Mouse (Mus musculus): ENCODE data around the gene 1700009N14Rik. TPM values are rescaled to one million over a fixed set of nuclear protein-coding genes. Genes with fewer than 3 reads are reported as not detected.

1700009N14Rik gene
- total RNA-seq (2022) = not detected

GRCm38 (mm10) chr4:39450069-39450468, at the start of gene 1700009N14Rik:
Gene 1700009N14Rik, plus strand, starts transcription at chr4:39450295.
- no peak for DNase-seq

- DNase-seq = no peak
Observed at GRCm38 (mm10) chr4:39437870-39438367, 12.2 kb upstream of the 1700009N14Rik start.

DNA sequence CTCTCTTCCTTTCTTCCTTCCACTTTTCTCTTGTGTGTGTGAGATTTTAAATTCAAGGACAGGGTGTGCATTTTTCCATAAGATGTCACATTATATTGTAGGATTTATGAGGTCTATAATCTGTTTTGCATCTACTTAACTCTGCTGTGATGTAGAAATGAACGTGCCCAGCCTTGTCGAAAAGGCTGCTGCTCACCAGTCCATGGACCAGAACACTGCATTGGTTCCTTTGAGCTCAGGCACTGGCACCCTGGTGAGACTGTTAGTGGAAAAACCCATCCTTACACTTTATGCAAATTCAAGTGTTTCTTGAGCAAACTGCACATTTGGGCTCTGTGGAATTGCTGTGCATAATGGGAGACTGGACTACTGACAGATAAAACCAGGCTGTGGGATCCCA, 24.2 kb downstream of the 1700009N14Rik start:
- DNase-seq = no peak

DNA sequence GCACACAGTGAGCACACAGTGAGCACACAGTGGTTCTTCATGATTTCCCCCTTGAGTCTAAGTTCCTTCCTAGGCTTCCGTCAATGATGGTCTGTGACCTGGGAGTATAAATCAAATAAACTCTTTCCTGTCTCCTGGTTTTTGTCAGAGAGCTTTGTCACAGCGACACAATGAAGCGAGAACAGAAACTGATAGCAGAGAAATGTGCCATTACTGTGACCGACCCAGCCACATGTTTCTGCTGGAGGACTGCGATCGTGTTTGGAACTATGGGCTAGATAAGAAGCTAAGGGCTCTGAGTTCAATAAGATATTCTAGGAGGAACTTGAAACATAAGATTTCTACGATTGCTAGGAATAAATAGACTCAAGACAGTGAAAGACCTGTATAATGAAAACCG, 36.3 kb downstream of the 1700009N14Rik start:
- DNase-seq = no peak

- DNase-seq = no peak
Observed at GRCm38 (mm10) chr4:39493596-39493995, 43.5 kb downstream of the 1700009N14Rik start.

DNA sequence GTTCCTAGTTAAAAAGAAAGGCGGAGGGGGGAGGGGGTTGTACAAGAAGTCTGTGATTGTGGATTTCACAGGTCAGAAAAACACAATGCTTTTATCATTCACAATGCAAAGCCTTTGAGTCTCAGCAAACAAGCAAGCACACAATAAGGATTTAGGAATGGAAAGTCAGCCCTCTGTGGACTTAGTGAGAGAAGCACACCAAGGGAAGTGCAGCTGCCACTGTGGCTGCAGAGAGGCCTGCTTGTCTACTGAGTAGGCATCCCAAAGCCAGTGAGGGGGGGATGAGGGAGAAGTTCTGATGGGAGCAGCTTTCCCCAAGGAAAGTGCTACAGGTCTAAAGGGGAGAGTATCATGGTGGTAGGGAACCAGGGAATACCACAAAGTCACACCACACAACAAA, 45.8 kb downstream of the 1700009N14Rik start:
- DNase-seq = no peak

All from adrenal gland, adult 8-10 months (tissue).